Mouse (Mus musculus): ENCODE results near the gene Mylk. TPM values are rescaled to one million over a fixed set of nuclear protein-coding genes. Genes with fewer than 3 reads are reported as not detected.
A peak's percentile ranks its signal among the peaks of the same experiment; 100 is the strongest.
"Not testable (repeated sequence)": the region's sequence is repeated elsewhere in the genome, so short reads cannot be mapped to it uniquely, and the experiment has no call there.

The Mylk gene
- total RNA-seq, 2 experiments from 2014 or later = 46.5 to 48.0 TPM

DNA sequence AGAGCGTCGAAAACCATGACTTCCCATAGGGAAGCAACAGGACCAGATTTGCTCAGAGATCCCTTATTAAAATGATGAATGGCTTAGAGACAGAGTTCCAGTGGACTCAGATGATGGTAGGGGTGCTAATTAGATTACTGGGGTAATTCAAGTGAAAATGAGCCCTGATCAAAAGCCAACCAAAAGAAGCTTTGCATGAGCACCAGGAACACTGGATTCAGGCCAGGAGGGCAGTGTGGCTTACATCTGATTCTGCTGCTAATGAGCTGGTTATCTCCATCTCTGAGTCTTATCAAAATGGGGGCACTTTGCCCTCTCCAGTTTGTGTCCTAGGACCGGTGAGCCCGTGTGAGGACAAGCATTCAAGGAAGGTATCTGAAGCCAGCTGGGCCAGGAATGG lies 23.4 kb downstream of the Mylk start:
- no peak for DNase-seq

DNA sequence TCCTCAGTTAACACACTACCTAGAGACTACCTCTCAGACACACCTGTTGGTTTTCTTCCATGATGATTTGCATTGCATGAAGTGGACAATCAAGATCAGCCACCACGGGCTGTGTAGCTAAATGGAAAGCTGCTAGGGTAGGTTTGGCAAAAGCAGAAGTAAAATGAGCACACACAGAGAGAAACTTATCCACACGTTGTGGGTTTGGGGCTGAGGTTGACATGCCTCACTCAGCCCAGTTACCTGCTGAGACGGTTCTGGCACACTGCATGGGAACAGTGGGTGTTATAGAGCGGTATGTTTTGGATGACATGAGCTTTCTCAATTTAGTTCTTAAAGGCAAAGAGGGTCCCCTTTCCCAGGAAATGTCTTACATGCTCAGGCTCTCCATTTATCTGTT lies 25.1 kb downstream of the Mylk start:
- DNase-seq = no peak

DNA sequence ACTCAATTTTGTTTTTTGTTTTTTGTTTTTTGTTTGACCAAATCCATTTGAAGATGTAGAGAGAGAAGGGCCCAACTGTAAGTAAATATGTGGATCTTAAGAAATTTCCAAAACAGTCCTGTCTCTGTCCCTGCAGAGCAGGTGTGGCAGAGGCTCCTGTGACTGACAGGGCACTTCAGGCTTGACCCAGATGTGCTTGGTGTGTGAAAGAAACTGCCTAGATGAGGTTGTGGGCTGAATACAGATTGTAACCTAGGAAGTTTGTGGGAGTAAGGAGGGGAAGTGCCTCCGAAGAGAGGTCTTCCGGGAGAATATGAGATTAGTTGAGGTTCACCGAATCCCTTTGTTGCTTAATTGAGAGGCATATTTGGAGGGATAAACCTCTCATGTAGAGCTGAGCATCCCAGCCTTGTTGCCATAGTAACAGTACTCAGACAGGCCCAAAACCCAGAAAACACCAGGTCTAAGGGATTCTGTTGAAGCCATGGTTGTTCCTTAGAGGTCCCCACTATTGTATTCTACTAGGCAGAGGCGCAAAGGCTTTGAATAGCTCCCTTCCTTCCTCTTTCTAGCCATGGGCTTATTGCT lies 27.5 kb downstream of the Mylk start:
- DNase-seq = no peak

DNA sequence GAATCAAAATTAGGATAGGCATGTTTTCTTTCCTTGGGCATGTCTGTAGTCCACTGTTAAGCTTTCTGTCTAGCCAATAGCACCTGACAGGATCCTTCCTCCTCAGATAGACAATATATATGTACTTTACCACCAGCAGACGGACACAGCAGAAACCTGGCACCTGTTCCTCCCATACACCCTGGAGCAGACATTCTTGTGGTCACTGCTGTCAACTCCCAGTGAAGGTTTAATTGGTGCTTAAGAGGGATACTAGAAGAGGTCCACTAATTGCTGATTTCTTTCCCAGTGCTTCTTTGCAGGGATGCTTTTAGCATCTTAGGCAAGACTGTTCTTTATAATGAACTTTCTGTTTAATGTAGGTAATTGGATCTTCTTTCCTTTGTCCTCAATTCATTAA lies 37.4 kb downstream of the Mylk start:
- DNase-seq = no peak

DNA sequence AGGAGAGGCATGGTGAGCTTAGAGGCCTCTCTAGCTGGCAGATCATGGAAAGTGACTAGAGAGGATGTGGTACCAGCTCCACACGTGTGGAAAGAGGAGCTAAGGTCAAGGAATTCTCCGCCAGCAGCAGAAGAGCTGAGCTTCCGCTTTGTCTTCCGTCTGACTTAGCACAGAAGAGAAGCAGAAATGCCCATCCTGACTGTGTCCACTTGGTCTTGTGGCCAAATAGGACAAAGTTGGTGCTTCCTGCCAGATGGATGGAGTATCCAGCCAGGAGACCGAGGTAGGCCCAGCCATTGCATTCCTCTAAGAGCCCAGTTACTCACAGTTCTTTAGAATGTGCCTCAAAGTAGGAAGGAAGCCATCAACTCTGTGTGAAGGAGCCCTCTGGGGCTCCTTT lies 38.5 kb downstream of the Mylk start:
- no peak for DNase-seq

DNA sequence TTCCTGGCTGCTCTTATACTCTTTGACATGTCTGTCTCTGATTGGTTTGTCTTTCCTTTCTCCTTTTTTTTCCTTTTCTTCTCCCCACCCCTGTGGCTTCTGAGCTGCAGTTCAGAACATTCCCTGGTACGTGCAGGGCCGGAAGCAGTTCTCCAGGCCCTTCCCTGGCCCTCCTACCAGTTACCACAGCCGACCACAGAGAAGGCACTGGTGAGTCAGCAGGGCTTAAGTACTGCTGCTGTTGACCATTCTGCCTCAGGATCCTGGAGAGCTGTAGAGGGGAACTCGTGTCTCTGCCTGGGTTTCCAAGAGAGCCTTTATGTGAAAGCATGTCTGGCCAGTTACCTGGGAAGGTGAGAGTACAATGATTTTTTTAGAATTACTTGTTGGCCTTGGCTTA lies 39.7 kb downstream of the Mylk start:
- no peak for DNase-seq

DNA sequence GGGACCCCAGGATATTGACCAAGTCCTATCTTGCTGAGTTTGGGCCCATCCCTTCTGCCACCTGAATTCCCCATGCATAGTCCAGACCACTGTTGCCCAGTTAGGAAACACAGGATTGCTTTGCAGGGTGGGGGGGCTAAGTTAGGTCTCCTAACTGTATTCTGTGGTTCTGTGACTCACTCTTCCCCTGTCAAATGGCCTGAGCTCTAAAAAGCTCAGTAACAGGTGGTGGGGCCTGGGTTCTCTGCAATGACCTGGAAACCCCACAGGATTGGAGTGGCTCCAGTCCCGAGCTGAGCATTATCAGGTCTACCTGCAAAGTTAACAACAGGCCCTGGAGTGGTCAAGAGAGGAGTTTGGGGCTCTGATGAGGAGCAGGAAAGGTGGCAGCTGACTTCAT lies 47.5 kb downstream of the Mylk start:
- no peak for DNase-seq

DNA sequence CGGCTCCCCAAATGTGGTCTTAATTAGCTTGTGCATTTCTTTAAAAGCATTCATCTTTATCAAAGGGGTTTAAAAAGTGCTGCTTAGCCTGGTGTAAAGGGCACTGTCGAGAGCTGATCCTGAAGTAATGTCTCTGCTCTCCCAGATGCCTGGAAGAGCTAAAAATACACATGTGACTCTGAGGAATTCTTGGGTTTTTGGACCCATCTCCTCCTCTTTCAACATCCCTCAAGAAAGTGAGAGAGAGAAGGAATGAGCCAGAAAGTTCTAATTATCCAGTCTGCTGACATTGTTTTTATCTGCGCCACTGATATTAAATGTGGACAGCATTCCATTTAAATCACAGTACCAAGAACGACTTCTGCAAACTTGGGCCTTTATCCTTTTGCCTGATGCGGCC lies 48.0 kb downstream of the Mylk start:
- no peak for DNase-seq

DNA sequence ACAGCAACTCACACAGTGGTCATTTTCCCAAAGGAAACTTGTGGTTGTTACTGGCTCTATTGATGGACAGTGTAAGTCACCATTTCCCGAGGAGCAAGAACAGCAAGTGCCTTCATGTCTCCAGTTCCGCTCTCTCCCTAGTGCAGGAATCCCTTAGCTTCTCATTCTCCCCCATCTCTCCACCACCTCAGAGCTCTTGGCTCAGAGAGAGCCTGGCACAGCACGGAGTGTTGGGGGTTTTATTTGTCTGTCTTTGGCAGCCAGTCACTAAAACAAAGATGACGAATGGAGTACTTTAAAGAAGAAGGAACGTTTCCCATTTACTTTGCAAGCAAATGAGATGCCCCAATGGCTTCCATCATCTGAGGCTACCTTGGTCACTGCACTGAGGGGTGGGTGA lies 56.2 kb downstream of the Mylk start:
- no peak for DNase-seq

DNA sequence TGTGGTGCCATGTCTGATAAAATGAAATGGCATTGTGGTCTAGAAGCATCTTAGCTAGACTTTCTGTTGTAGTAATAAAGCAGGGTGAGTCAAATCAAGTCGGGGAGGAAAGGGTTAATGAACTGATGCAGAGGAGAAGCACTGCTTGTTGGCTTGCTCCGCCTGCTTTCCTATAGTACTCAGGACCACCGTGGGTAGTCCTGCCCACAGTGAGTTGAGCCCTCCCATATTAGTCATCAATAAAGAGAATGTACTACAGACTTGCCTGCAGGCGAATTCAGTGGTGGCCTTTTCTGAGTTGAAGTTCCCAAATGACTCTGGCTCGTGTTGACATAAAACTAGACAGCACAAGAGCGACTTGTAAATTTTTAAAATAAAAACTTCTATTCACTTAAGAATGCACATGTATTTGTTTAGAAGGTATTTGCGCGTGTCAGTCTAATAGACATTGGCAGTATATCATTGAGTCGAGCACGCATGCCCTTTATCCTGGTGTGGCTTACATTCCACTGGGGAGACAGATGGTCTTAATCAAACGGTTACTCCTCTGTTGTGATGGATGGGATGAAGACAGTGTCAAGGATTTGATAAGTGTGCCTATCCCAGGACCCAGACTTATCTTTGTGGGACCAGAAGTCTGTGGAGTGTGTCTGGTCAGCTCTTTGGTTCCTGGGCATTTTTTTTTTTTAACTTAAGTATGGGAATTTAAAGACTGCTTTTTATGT lies 59.4 kb downstream of the Mylk start:
- no peak for DNase-seq

DNA sequence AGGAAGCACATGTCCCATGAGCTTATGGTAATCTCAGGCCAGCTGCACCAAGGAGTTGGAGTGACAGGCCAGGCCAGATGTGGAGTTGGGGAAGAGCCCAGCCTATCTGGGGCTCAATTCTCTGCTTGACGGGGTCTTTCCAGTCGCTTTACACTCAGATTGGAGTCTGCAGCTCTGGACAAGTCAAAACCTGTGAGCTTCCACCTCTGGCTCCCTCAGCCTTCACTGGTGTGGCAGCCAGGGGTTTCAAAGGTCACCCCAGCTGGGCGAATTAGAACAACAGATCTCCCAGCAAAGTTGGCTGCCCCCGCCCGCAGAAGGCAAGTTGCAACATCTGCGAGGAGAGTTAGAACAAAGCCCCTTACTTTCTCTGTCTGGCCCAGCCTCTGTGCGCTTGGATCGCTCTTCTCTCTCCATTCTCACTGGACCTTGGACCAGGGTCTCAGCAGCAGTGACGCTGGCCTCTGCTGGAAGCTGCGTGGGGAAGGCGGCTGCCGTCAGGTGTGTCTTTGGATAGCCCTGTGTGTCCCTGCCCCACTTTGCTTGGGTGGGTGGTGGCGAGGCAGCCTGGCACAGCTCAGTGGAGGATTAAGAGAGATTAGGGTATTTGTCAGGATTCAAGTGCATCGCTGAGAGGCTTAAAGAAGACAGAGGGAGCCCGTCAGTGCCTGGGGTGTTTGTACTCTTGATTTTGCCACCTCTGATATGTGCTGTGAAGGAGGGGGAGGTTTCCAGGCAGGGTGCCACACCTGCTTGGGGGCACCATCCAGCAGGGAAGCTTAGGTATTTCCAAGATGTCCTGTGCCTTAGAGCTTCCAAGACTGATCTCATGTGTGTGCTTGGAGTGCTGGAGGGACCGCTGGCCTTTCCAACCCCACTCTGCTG lies 62.1 kb downstream of the Mylk start:
- DNase-seq = peak; percentile 25

DNA sequence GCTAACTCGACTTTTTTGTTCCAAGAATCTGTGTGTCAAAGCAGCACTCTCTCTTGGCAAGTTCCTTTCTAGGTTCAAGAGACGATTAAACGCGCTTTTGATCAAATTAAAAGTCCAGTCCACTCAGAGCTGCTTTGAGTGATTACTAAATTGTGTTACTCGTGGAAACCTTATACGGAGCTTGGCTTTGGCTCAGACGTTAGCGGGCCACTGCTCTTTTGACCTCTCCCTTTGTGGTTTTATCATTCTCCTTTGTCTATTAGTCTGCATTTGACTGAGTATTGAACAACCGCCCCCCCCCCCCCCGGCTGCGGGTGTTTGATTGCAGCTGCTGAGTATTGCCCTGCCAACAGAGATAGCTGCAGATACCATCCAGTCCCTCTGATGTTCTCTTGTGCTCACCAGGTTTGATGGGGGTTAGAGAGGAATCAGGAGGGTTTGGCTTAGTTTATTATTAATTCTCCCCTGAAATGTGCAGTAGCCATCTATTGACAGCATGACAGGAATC lies 62.8 kb downstream of the Mylk start:
- no peak for DNase-seq

DNA sequence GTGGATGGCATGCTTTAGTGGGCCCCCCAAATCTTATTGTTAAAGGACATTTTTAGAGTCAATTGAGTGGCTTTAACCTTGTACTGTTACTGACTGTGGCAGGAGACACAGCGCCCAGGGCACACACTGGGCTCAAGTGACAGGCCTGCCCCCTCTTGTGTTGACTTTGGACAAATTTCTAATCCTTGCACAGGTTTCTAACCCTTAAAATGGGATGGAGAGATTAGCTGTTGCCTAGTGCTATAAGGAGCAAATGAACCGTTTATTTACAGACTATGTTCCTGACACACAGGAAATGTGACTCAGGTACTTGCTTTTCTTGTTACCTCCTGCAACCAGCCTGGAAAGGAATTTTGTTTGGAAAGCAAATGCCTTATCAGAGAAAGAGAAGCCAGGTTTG lies 67.2 kb downstream of the Mylk start:
- DNase-seq = no peak

DNA sequence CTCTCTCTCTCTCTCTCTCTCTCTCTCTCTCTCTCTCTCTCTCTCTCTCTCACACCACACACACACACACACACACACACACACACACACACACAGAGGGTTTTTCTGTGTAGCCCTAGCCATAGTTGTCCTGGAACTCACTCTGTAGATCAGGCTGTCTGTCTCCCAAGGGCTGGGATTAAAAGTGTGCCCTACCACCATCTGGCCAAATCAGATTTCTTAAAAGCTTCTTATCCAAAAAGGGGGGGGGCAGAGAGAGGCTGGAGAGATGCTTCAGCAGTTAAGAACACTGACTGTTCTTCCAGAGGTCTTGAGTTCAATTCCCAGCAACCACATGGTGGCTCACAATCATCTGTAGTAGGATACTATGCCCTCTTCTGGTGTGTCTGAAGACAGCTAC lies 68.2 kb downstream of the Mylk start:
- DNase-seq = not testable (repeated sequence)

DNA sequence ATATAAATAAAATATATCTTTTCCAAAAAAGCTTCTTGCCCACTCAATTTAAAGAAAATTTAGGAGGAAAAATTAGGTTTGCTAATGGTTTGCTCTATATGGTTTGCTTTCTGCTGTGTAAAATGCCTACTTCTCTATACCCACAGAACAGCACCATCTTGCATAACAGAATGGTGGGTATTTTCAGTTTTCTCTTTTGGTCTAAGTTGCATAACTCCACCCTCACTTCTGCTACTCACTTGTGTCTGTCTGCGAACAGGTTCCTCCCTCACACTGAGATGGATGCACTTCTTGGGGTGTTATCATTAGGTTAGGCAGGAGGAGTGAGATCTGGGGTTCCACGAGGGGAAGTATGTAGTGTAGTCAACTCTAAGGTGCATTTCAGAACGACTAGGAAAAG lies 68.6 kb downstream of the Mylk start:
- DNase-seq = no peak

DNA sequence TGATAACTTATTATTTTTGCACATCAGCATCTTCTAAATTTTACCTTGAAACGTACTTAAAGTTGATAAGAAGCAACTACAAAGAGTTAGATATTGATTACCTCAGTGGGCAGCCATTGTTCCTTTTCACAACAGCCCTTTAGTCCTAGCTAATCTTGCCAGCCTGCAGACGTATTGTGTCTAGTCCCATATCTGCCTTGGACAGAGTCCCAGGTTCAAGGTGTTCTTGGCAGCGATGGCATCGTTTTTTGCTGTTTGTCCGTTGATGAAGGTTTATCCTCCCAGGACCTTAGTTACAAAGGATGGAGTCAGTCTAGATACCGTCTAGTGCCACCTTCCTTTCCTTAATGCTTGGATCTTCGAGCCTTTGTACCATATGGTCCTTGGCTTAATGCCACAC lies 69.6 kb downstream of the Mylk start:
- no peak for DNase-seq

DNA sequence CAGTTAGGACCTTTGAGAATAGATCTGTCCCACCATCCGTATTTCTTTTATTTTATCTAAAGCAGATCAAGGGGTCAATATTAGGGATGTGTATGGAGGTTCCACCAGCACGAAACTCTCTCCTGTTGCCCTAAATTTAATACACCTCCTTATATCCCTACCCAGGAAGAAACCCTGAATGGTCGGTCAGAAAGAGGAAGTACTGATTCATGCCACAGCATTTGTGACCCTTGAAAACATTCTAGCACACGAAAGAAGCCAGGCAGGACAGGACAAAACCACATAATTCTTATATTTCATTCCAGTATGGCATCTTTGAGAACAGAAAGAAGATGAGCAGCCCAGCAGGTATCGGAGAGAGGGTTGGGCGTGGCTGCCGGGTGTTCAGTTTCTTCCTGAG lies 71.5 kb downstream of the Mylk start:
- no peak for DNase-seq

DNA sequence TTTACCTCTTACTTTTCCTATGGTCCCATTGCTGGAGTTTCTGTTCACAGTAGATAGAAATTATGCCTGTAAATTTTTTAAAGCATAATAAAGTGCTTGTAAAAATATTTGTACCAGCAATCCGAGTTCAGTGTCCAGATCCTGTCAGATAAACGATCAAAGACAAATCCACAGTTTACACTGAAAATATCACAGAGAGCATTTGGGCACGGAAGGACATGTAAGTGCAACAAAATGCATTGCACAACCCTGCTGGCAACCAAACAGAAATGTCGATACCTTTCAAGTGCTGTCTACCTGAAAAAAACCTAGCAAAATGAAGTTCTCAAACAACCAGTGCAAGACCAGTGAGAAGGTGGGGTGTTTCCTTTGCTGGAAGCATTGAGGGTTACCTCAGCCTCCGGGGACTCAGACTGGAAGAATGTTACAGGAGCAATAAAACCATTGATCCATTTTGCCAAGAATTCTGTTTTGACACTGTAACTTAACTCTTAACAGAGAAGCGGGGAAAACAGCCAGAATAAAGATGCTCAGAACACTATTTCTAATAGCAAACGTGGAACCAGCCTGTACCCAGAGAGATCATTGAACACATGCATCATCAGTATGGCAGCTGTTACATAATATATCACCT lies 80.2 kb downstream of the Mylk start:
- peak; percentile 9 for DNase-seq

DNA sequence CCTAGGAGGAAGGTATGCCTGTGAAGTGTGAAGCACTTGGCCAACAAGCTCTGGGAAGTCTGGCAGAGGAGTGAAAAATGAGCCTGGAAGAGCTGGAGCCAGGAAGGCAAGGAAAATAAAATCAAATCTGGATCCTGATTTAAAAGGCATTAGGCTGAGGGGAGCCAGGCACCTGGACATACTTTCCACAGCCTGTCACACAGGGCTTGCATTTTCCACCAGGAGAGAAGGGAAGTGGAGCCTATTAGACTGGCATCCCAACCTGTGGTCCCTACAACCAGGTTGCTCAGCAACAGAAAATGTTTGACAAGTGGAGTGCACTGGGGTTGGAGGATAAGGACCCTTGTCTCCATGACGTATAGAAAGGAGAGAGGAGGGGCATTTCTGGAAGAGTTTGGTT lies 89.5 kb downstream of the Mylk start:
- no peak for DNase-seq

DNA sequence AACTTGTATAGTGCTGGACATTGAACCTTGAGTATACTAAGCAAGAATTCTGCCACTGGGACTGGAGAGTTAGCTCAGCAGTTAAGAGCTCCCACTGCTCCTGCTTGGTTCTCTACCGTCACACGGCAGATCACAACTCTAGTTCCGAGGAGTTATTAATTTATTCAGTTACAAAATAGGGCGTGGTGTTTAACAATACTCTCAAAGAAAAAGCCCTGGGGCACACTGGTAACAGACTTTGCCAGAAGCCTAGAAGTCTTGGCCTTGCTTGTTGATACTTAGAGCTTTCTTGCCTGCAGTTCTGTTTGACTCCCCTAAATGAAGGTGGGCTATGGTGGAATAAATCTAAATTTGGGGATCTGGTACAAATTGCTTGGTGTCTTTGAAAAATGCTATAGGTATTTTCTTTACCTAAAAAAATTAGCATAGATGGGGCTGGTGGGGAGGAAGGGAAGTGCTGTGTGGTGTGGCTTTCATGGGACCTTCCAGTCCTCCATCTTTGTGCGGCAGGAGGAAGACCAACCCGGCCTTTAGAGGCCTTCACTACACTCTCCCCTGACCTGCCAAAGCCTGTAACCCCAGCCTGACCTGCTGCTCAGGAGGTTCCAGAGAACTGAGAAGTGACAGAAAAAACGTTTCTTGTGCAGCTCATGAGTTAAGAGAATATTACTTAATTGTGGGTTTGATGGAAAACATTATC lies 94.1 kb downstream of the Mylk start:
- no peak for DNase-seq

DNA sequence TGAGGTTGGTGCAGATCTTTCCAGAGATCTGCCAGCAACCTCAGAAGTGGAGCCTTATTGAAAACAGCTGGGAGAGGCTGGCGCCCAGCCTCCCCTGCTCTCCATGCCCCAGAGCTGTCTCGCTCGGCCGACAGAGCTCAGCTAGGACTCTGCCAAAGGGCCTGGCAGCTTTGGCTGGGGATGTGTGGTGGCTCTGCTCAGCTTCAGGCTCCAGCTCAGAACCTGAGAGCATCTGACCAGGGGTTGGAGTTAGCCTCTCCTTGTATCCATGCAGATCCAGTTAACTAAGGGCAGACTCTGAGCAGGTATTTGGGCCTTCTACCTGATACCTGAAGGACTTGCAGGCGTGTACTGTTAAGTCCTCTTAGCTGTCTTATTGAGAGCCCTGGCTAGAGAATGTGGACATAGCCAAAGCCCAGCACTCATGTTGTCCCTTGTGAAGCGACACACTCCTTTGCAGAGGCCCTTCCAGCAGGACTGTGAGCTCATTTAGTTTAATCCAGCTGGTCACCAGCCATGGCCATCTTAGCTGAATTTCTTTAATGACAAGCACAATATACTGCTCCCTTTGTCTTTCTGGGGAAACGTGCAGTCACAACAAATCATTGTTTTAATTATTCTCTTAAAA lies 94.8 kb downstream of the Mylk start:
- no peak for DNase-seq

DNA sequence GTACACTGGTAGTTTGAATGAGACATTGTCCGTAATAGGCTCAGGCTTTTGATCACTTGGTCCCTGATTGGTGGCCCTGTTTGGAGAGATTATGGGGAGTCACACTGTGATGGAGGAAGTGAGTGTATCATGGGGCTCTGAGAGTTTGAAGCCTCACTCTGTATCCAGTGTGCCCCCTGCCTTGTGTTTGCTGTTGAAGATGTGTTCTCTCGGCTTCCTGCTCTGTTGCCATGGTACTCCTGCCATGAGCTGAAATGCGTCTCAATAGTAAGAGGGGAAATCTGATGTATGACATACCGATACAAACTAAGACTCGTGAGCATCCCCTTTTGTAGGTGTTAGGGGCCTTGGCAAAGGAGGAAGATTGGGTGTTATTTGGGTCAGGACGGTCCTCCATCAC lies 99.8 kb downstream of the Mylk start:
- no peak for DNase-seq
